Mouse (Mus musculus): ENCODE measurements around the gene Emilin2. TPM values are rescaled to one million over a fixed set of nuclear protein-coding genes. Genes with fewer than 3 reads are reported as not detected.

The Emilin2 gene
- polyA plus RNA-seq, 1 experiment from 2014 or later, result 0.72 TPM

GRCm38 (mm10) chr17:71264739-71265138 is 47.0 kb downstream of the Emilin2 start:
- H3K4me3 ChIP-seq (ENCODE audit: low read depth, low read length), result no peak overlapping the region
- H3K4me2 ChIP-seq (ENCODE audit: low read length), result no peak overlapping the region
- no peaks in the 10 kb centered on the region for H3K9me3 ChIP-seq (replicated peaks; ENCODE audit: control insufficient read depth, low read length)
- ATAC-seq, result no peak
- no peaks in the 10 kb centered on the region for H3K4me1 ChIP-seq (ENCODE audit: control insufficient read depth, insufficient read depth, low read length)
- no peaks in the 10 kb centered on the region for H3K36me3 ChIP-seq (ENCODE audit: control insufficient read depth, insufficient read depth, low read length)
- no peak overlapping the region for H3K9ac ChIP-seq (ENCODE audit: low read length)
- H3K27me3 ChIP-seq (replicated peaks; ENCODE audit: control insufficient read depth, insufficient read depth, low read length), result no peaks in the 10 kb centered on the region
- no peak for DNase-seq (ENCODE audit: low spot score)
- WGBS, result 87% methylated on average over 4 of the region's 4 CpGs
- no peak overlapping the region for H3K27ac ChIP-seq (ENCODE audit: low read depth, low read length)

GRCm38 (mm10) chr17:71263136-71263535 is 48.6 kb downstream of the Emilin2 start:
- no peaks in the 10 kb centered on the region for H3K27me3 ChIP-seq (replicated peaks; ENCODE audit: control insufficient read depth, insufficient read depth, low read length)
- WGBS, result 82% methylated on average over 6 of the region's 6 CpGs

GRCm38 (mm10) chr17:71260658-71261057 is 51.1 kb downstream of the Emilin2 start:
- no peak overlapping the region for H3K4me2 ChIP-seq (ENCODE audit: low read length)
- H3K9me3 ChIP-seq (replicated peaks; ENCODE audit: control insufficient read depth, low read length), result no peaks in the 10 kb centered on the region
- no peak overlapping the region for H3K4me3 ChIP-seq (ENCODE audit: low read depth, low read length)
- no peak overlapping the region for H3K27ac ChIP-seq (ENCODE audit: low read depth, low read length)
- H3K36me3 ChIP-seq (ENCODE audit: control insufficient read depth, insufficient read depth, low read length), result no peaks in the 10 kb centered on the region
- DNase-seq (ENCODE audit: low spot score), result no peak
- no peaks in the 10 kb centered on the region for H3K27me3 ChIP-seq (replicated peaks; ENCODE audit: control insufficient read depth, insufficient read depth, low read length)
- H3K9ac ChIP-seq (ENCODE audit: low read length), result no peak overlapping the region
- H3K4me1 ChIP-seq (ENCODE audit: control insufficient read depth, insufficient read depth, low read length), result no peaks in the 10 kb centered on the region
- WGBS, result 32% methylated on average over 3 of the region's 3 CpGs
- no peak for ATAC-seq

More at GRCm38 (mm10) chr17:71263136-71263535, 48.6 kb downstream of the Emilin2 start:
- Histone ChIP-seq H3K9me3 (replicated peaks; ENCODE audit: control insufficient read depth, low read length) (no peaks in the 10 kb centered on the region), H3K4me3 (ENCODE audit: low read depth, low read length) (no peak overlapping the region), H3K9ac (ENCODE audit: low read length) (no peak overlapping the region), H3K4me2 (ENCODE audit: low read length) (no peak overlapping the region), H3K36me3 (ENCODE audit: control insufficient read depth, insufficient read depth, low read length) (no peaks in the 10 kb centered on the region), H3K27ac (ENCODE audit: low read depth, low read length) (no peak overlapping the region), H3K4me1 (ENCODE audit: control insufficient read depth, insufficient read depth, low read length) (no peaks in the 10 kb centered on the region)
- no peak for DNase-seq (ENCODE audit: low spot score)
- ATAC-seq, result no peak

GRCm38 (mm10) chr17:71259727-71260126 is 52.1 kb downstream of the Emilin2 start:
- Histone ChIP-seq H3K4me3 (ENCODE audit: low read depth, low read length) (no peak overlapping the region), H3K9me3 (replicated peaks; ENCODE audit: control insufficient read depth, low read length) (no peaks in the 10 kb centered on the region), H3K36me3 (ENCODE audit: control insufficient read depth, insufficient read depth, low read length) (no peaks in the 10 kb centered on the region), H3K9ac (ENCODE audit: low read length) (no peak overlapping the region), H3K4me2 (ENCODE audit: low read length) (no peak overlapping the region), H3K27me3 (replicated peaks; ENCODE audit: control insufficient read depth, insufficient read depth, low read length) (no peaks in the 10 kb centered on the region), H3K27ac (ENCODE audit: low read depth, low read length) (no peak overlapping the region), H3K4me1 (ENCODE audit: control insufficient read depth, insufficient read depth, low read length) (no peaks in the 10 kb centered on the region)
- no peak for ATAC-seq
- no peak for DNase-seq (ENCODE audit: low spot score)
- 83% methylated on average over 11 of the region's 11 CpGs for WGBS

GRCm38 (mm10) chr17:71256806-71257536 is 54.8 kb downstream of the Emilin2 start:
- Histone ChIP-seq H3K4me1 (ENCODE audit: control insufficient read depth, insufficient read depth, low read length) (no peaks in the 10 kb centered on the region), H3K36me3 (ENCODE audit: control insufficient read depth, insufficient read depth, low read length) (no peaks in the 10 kb centered on the region; the same call in 1 of the 2 replicates), H3K4me2 (ENCODE audit: low read length) (no peak overlapping the region), H3K27me3 (replicated peaks; ENCODE audit: control insufficient read depth, insufficient read depth, low read length) (no peaks in the 10 kb centered on the region), H3K4me3 (ENCODE audit: low read depth, low read length) (no peak overlapping the region), H3K27ac (ENCODE audit: low read depth, low read length) (no peak overlapping the region), H3K9me3 (replicated peaks; ENCODE audit: control insufficient read depth, low read length) (no peaks in the 10 kb centered on the region), H3K9ac (ENCODE audit: low read length) (no peak overlapping the region)
- 89% methylated on average over 13 of the region's 13 CpGs for WGBS
- DNase-seq (ENCODE audit: low spot score) (no peak), ATAC-seq (no peak)

- Histone ChIP-seq H3K9ac (ENCODE audit: low read length) (no peak overlapping the region), H3K4me2 (ENCODE audit: low read length) (no peak overlapping the region), H3K27me3 (replicated peaks; ENCODE audit: control insufficient read depth, insufficient read depth, low read length) (no peaks in the 10 kb centered on the region), H3K4me1 (ENCODE audit: control insufficient read depth, insufficient read depth, low read length) (no peaks in the 10 kb centered on the region), H3K36me3 (ENCODE audit: control insufficient read depth, insufficient read depth, low read length) (no peaks in the 10 kb centered on the region; the same call in 1 of the 2 replicates), H3K4me3 (ENCODE audit: low read depth, low read length) (no peak overlapping the region), H3K27ac (ENCODE audit: low read depth, low read length) (no peak overlapping the region), H3K9me3 (replicated peaks; ENCODE audit: control insufficient read depth, low read length) (no peaks in the 10 kb centered on the region)
- 80% methylated on average over 14 of the region's 14 CpGs for WGBS
- DNase-seq (ENCODE audit: low spot score) (no peak), ATAC-seq (no peak)
Measured at GRCm38 (mm10) chr17:71256068-71256615, 55.6 kb downstream of the Emilin2 start.

- H3K4me1 ChIP-seq (ENCODE audit: control insufficient read depth, insufficient read depth, low read length), result no peaks in the 10 kb centered on the region
- H3K36me3 ChIP-seq (ENCODE audit: control insufficient read depth, insufficient read depth, low read length), result peaks cover 4% of the 10 kb centered on the region
- no peaks in the 10 kb centered on the region for H3K27me3 ChIP-seq (replicated peaks; ENCODE audit: control insufficient read depth, insufficient read depth, low read length)
- DNase-seq (ENCODE audit: low spot score) (peak; percentile 21), ATAC-seq (no peak)
- 56% methylated on average over 6 of the region's 6 CpGs for WGBS
- no peaks in the 10 kb centered on the region for H3K9me3 ChIP-seq (replicated peaks; ENCODE audit: control insufficient read depth, low read length)
- H3K4me2 ChIP-seq (ENCODE audit: low read length), result no peak overlapping the region
- no peak overlapping the region for H3K9ac ChIP-seq (ENCODE audit: low read length)
- no peak overlapping the region for H3K4me3 ChIP-seq (ENCODE audit: low read depth, low read length)
- no peak overlapping the region for H3K27ac ChIP-seq (ENCODE audit: low read depth, low read length)
Measured at GRCm38 (mm10) chr17:71254736-71255135, 57.0 kb downstream of the Emilin2 start.

GRCm38 (mm10) chr17:71254106-71254505 is 57.7 kb downstream of the Emilin2 start:
- WGBS, result 90% methylated on average over 5 of the region's 5 CpGs
- no peak overlapping the region for H3K9ac ChIP-seq (ENCODE audit: low read length)
- ATAC-seq, result no peak

GRCm38 (mm10) chr17:71253391-71253790 is 58.4 kb downstream of the Emilin2 start:
- no peak overlapping the region for H3K9ac ChIP-seq (ENCODE audit: low read length)
- 95% methylated on average over 2 of the region's 2 CpGs for WGBS
- no peaks in the 10 kb centered on the region for H3K9me3 ChIP-seq (replicated peaks; ENCODE audit: control insufficient read depth, low read length)
- no peaks in the 10 kb centered on the region for H3K27me3 ChIP-seq (replicated peaks; ENCODE audit: control insufficient read depth, insufficient read depth, low read length)
- H3K4me3 ChIP-seq (ENCODE audit: low read depth, low read length), result no peak overlapping the region
- ATAC-seq, result no peak
- H3K4me2 ChIP-seq (ENCODE audit: low read length), result no peak overlapping the region
- no peak overlapping the region for H3K27ac ChIP-seq (ENCODE audit: low read depth, low read length)
- no peak for DNase-seq (ENCODE audit: low spot score)
- H3K36me3 ChIP-seq (ENCODE audit: control insufficient read depth, insufficient read depth, low read length), result peaks cover 11% of the 10 kb centered on the region
- no peaks in the 10 kb centered on the region for H3K4me1 ChIP-seq (ENCODE audit: control insufficient read depth, insufficient read depth, low read length)

More at GRCm38 (mm10) chr17:71254106-71254505, 57.7 kb downstream of the Emilin2 start:
- H3K4me1 ChIP-seq (ENCODE audit: control insufficient read depth, insufficient read depth, low read length), result no peaks in the 10 kb centered on the region
- H3K36me3 ChIP-seq (ENCODE audit: control insufficient read depth, insufficient read depth, low read length), result peaks cover 7% of the 10 kb centered on the region
- no peak overlapping the region for H3K4me2 ChIP-seq (ENCODE audit: low read length)
- H3K4me3 ChIP-seq (ENCODE audit: low read depth, low read length), result no peak overlapping the region
- H3K27me3 ChIP-seq (replicated peaks; ENCODE audit: control insufficient read depth, insufficient read depth, low read length), result no peaks in the 10 kb centered on the region
- no peak overlapping the region for H3K27ac ChIP-seq (ENCODE audit: low read depth, low read length)
- DNase-seq (ENCODE audit: low spot score), result no peak
- H3K9me3 ChIP-seq (replicated peaks; ENCODE audit: control insufficient read depth, low read length), result no peaks in the 10 kb centered on the region
